Mouse (Mus musculus) embryonic facial prominence, embryonic 12.5 days (tissue): ENCODE measurements around the gene Dnajb3. TPM values are rescaled to one million over a fixed set of nuclear protein-coding genes. Genes with fewer than 3 reads are reported as not detected.
"Not testable (repeated sequence)": the region's sequence is repeated elsewhere in the genome, so short reads cannot be mapped to it uniquely, and the experiment has no call there.

Source experiments
- ATAC-seq: fragments of 200-750 bp; cut with Nextera tagmentation; 2 replicates; pipeline ENCODE4 v1.8.0; 2017; ENCODE audit not compliant: insufficient number of reproducible peaks, insufficient read depth, low FRiP score, low TSS enrichment
- H3K27ac ChIP-seq: fragments of 300-500 bp; sonication (generic); 2 replicates; pipeline ENCODE4 v1.5.1; 2016; ENCODE audit warnings: mild to moderate bottlenecking
- H3K27me3 ChIP-seq: fragments of 300-500 bp; sonication (generic); 2 replicates; pipeline ENCODE4 v1.6.1; 2016; ENCODE audit warnings: mild to moderate bottlenecking, moderate library complexity
- H3K36me3 ChIP-seq: fragments of 300-500 bp; sonication (generic); 2 replicates; pipeline ENCODE4 v1.6.1; 2016; ENCODE audit warnings: mild to moderate bottlenecking
- H3K4me1 ChIP-seq: fragments of 300-500 bp; sonication (generic); 2 replicates; pipeline ENCODE4 v1.6.1; 2016
- H3K4me2 ChIP-seq: fragments of 300-500 bp; sonication (generic); replicated peaks from 2 replicates; pipeline ENCODE4 v1.6.1; 2016; ENCODE audit warnings: mild to moderate bottlenecking, moderate library complexity
- H3K4me3 ChIP-seq: fragments of 300-500 bp; sonication (generic); 2 replicates; pipeline ENCODE4 v1.5.1; 2016; ENCODE audit warnings: mild to moderate bottlenecking
- H3K9ac ChIP-seq: fragments of 300-500 bp; sonication (generic); 2 replicates; pipeline ENCODE4 v1.6.1; 2016; ENCODE audit warnings: mild to moderate bottlenecking, moderate library complexity
- H3K9me3 ChIP-seq: fragments of 300-500 bp; sonication (generic); 2 replicates; pipeline ENCODE4 v1.6.1; 2016; ENCODE audit warnings: mild to moderate bottlenecking, moderate library complexity
- WGBS: fragments of 180-500 bp; shearing (Covaris S2); methylation state at CpG from one replicate; pipeline ENCODE4 v1.1.7; 2016; 5-methylcytosine and 5-hydroxymethylcytosine counted together
- polyA plus RNA-seq: library from polyadenylated mRNA; unstranded; fragments of >200 nt; fragmentation: Nextera tagmentation; extraction: Ambion mirVana; gene quantifications from 2 replicates; pipeline ENCODE4 v1.2.1, GENCODE M21; 2016

Gene Dnajb3
- polyA plus RNA-seq, 1 experiment from 2014 or later, result 16.1 TPM

DNA sequence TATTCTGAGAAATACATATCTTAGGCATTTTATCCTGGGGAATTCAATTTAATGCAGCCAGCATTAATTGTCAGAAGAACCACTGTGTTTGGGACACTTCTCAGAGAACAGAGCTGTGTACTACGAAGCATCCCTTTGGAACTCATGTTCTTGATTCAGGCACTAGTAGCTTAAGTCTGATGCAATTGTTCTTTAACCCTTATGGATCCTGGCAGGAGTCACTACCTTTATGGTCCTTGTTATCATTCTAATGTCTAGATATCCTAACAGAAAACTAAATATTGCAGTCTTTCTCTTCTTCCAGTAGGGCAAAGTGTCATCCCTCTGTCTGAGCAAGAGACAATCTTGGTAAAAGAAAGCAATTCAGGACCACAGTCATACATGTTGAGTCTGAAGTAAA is 7.5 kb upstream of the Dnajb3 start:
- Histone ChIP-seq H3K4me1 (no peaks in the 10 kb centered on the region), H3K27me3 (no peaks in the 10 kb centered on the region), H3K4me3 (no peak overlapping the region), H3K27ac (no peak overlapping the region), H3K36me3 (no peaks in the 10 kb centered on the region), H3K9ac (no peak overlapping the region), H3K4me2 (no peak overlapping the region), H3K9me3 (peaks cover 60% of the 10 kb centered on the region)
- ATAC-seq, result no peak
- 75% methylated on average over 1 of the region's 1 CpGs for WGBS

DNA sequence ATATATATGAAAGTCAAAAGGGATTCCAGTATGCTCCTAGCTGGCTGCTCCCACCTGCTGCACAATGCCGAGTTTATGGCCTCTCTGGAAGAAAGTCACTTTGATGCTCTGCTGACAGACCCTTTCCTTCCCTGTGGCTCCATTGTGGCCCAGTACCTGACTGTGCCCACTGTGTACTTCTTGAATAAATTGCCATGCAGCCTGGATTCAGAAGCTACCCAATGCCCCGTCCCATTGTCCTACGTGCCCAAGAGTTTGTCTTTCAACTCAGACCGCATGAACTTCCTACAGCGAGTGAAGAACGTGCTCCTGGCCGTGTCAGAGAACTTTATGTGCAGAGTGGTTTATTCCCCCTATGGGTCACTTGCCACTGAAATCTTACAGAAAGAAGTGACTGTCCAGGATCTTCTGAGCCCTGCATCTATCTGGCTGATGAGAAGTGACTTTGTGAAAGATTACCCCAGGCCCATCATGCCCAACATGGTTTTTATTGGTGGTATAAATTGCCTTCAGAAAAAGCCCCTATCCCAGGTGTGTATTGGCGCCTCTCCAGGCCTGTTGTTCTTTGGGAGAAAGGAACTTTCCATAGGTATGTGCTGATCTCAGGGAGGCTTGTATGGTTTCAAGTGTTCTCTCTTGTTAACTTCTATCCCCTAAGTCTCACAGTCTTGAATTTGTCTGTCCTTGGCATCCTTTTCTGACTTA is 6.9 kb upstream of the Dnajb3 start:
- ATAC-seq, result no peak; the same call in 1 of the 2 replicates
- H3K36me3 ChIP-seq, result no peaks in the 10 kb centered on the region
- peaks cover 57% of the 10 kb centered on the region for H3K9me3 ChIP-seq
- no peaks in the 10 kb centered on the region for H3K4me1 ChIP-seq
- no peak overlapping the region for H3K27ac ChIP-seq
- H3K4me2 ChIP-seq, result no peak overlapping the region
- no peak overlapping the region for H3K4me3 ChIP-seq
- H3K27me3 ChIP-seq, result no peaks in the 10 kb centered on the region
- H3K9ac ChIP-seq, result no peak overlapping the region
- 62% methylated on average over 8 of the region's 8 CpGs for WGBS

DNA sequence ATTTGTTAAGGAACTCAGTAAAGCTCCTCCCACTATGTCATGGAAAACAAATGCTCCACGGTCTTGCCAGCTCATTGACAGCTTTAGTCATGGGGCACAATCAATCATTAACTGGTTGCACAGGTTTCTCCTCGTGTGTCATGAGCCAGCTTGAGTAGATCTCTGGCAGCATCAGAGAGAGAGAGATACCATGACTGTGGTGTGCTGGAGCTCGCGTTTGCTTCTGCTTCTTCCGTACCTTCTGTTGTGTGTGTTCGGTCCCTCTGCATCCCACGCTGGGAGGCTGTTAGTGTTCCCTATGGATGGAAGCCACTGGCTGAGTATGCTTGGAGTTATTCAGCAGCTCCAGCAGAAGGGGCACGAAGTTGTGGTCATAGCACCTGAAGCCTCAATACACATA is 6.2 kb upstream of the Dnajb3 start, which contains the start of gene Ugt1a1:
TSS of gene Ugt1a1 (plus strand) at position 148 of the 400 bp plus-strand sequence.
- 67% methylated on average over 8 of the region's 8 CpGs for whole genome bisulfite sequencing
- ATAC-seq, result peak; percentile 1; the same call in 1 of the 2 replicates

DNA sequence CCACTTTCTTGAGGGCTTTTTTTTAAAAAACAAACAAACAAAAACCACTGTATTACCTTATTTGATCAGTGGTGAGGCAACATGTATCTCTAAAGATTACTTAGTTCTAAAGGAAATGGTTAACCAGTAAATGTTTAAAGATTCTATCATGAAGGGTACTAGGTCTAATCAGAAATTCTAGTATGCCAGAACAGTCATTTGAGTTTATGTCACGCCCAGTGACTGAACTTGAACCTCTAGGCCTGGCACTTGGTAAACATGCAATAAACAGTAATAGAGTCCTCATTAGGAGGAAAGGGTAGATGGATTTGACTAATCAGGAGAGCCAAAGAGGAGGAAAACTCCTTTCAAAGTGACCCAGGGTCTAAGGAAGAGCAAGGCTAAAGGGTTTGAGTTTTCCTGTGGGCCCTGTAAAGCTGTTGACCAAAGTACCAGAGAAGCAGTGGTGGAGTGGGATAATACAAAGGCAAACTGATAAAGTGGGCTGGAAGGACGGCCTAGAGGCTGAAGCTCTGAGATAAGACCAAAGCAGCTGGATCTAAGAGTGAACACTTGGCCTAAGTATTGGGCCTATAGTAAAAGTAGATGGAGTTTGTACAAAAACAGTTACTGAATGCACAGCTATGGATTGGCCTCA is 1.4 kb upstream of the Dnajb3 start:
- Histone ChIP-seq H3K4me1 (peaks cover 6% of the 10 kb centered on the region), H3K27me3 (no peaks in the 10 kb centered on the region), H3K27ac (no peak overlapping the region), H3K36me3 (no peaks in the 10 kb centered on the region), H3K4me2 (no peak overlapping the region), H3K9me3 (peaks cover 19% of the 10 kb centered on the region), H3K9ac (no peak overlapping the region), H3K4me3 (no peak overlapping the region)
- ATAC-seq, result no peak
- WGBS, result 81% methylated on average over 2 of the region's 2 CpGs

More for the DNA sequence above, 6.2 kb upstream of the Dnajb3 start, which contains the start of gene Ugt1a1:
- Histone ChIP-seq H3K36me3 (no peaks in the 10 kb centered on the region), H3K9me3 (peaks cover 51% of the 10 kb centered on the region), H3K27me3 (no peaks in the 10 kb centered on the region), H3K4me2 (no peak within 1 kb of the TSS), H3K9ac (no peak within 1 kb of the TSS), H3K27ac (no peak within 1 kb of the TSS), H3K4me1 (no peaks in the 10 kb centered on the region), H3K4me3 (no peak within 1 kb of the TSS)

DNA sequence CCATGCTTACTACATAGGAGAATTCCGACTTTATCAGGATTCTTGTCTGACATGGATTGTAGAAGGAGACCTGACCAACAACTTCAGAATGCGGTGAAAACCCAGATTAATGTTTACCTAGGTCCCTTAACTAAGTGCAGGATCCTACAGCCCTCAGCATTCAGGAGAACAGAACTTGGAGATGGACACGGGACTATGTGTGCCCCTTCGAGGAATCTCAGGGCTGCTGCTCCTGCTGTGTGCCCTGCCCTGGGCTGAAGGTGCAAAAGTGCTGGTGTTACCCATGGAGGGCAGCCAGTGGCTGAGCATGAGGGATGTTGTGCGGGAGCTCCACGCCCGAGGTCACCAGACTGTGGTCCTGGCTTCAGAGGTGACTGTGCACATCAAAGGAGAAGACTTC is 5.1 kb downstream of the Dnajb3 start, which contains the start of gene Ugt1a2:
TSS of gene Ugt1a2 (plus strand) at position 146 of the 400 bp plus-strand sequence.
- 74% methylated on average over 7 of the region's 7 CpGs for WGBS
- Histone ChIP-seq H3K27ac (no peak within 1 kb of the TSS), H3K27me3 (no peaks in the 10 kb centered on the region), H3K36me3 (no peaks in the 10 kb centered on the region), H3K9me3 (peaks cover 12% of the 10 kb centered on the region; the same call in 1 of the 2 replicates), H3K9ac (no peak within 1 kb of the TSS), H3K4me2 (no peak within 1 kb of the TSS), H3K4me3 (no peak within 1 kb of the TSS), H3K4me1 (peaks cover 6% of the 10 kb centered on the region)
- no peak for ATAC-seq

DNA sequence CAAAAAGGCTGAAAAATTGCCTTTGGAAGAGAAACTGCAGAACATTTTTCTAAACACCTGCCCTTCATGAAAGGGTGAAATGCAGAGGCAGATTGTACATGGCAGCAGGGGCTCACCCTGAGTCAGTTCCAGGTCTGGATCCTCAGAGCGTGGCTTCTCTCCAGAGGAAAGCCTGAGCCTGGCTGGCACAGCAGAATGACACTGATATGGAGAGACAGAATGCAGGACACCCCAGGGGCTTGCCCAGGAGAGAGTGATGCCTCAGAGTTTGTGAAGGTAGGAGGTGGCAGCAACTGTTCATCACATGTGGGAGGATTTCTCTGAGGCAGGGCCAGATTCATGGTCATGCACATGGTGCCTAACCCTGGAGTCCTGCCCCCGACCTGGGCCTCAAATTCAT is 5.6 kb downstream of the Dnajb3 start:
- no peak overlapping the region for H3K4me3 ChIP-seq
- H3K36me3 ChIP-seq, result no peaks in the 10 kb centered on the region
- WGBS, result 74% methylated on average over 2 of the region's 2 CpGs
- no peaks in the 10 kb centered on the region for H3K27me3 ChIP-seq
- ATAC-seq, result no peak
- peaks cover 2% of the 10 kb centered on the region; the same call in 1 of the 2 replicates for H3K4me1 ChIP-seq
- no peak overlapping the region for H3K4me2 ChIP-seq
- peaks cover 11% of the 10 kb centered on the region; the same call in 1 of the 2 replicates for H3K9me3 ChIP-seq
- no peak overlapping the region for H3K27ac ChIP-seq
- no peak overlapping the region for H3K9ac ChIP-seq

DNA sequence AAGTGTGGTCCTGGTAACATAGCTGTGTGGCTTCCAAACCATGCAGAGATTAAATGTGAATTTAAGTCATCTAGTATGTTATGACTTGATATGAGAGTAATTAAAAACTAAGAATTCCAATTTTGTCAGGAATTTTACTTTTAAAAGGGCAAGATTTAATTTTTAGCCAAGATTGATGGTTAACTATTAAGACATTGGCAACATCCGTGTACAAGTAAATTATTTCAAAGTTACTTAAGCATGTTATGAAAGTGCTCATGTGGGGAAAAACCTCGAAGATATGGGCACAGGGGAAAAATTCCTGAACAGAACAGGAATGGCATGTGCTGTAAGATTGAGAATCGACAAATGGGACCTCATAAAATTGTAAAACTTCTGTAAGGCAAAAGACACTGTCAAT is 8.1 kb downstream of the Dnajb3 start:
- ATAC-seq, result no peak
- Histone ChIP-seq H3K9me3 (no peaks in the 10 kb centered on the region), H3K27ac (no peak overlapping the region), H3K27me3 (no peaks in the 10 kb centered on the region), H3K36me3 (no peaks in the 10 kb centered on the region), H3K4me2 (no peak overlapping the region), H3K4me1 (no peaks in the 10 kb centered on the region), H3K9ac (no peak overlapping the region), H3K4me3 (no peak overlapping the region)
- 81% methylated on average over 3 of the region's 3 CpGs for WGBS

DNA sequence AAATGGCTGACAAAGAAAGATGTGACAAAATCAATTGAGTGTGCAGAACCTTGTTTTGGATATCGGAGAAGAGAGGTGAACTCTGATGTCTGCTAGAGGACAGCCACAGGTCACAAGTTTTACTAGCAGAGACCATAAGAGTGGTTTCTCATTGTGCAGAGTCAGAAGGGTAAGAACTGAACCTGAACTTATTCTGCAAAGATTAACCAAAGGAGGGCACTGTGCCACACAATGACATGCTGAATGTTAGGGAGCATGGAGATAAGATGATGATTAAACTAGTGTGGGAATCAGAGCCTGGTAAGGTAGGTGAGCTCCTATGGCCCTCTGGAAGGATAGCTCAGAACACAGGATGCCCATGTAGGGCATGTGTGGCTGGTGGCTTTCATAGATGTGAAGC is 9.9 kb downstream of the Dnajb3 start:
- Histone ChIP-seq H3K4me1 (no peaks in the 10 kb centered on the region), H3K4me2 (no peak overlapping the region), H3K9me3 (no peaks in the 10 kb centered on the region), H3K36me3 (no peaks in the 10 kb centered on the region), H3K9ac (no peak overlapping the region), H3K27ac (no peak overlapping the region), H3K4me3 (no peak overlapping the region), H3K27me3 (no peaks in the 10 kb centered on the region)
- ATAC-seq, result no peak
- 94% methylated on average over 1 of the region's 1 CpGs for WGBS

DNA sequence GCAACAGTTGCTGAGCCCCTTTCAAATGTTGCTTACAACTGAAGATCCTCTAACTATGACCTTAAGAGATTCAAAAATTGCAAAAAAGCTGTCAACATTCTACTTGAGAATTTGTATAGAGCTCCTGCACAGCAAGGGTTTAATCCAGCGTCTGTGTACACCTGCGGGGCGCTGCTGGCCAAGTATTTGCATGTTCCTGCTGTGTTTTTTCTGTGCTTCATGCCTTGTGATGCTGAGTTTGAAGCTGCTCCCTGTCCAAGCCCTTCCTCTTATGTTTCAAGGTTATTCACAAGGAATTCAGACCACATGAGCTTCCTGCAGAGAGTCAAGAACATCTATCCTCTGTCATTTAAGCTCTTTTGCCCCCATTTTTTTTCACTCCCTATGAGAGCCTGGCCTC is 13.4 kb downstream of the Dnajb3 start:
- no peak for ATAC-seq
- no peak overlapping the region for H3K9ac ChIP-seq
- 68% methylated on average over 3 of the region's 3 CpGs for WGBS

DNA sequence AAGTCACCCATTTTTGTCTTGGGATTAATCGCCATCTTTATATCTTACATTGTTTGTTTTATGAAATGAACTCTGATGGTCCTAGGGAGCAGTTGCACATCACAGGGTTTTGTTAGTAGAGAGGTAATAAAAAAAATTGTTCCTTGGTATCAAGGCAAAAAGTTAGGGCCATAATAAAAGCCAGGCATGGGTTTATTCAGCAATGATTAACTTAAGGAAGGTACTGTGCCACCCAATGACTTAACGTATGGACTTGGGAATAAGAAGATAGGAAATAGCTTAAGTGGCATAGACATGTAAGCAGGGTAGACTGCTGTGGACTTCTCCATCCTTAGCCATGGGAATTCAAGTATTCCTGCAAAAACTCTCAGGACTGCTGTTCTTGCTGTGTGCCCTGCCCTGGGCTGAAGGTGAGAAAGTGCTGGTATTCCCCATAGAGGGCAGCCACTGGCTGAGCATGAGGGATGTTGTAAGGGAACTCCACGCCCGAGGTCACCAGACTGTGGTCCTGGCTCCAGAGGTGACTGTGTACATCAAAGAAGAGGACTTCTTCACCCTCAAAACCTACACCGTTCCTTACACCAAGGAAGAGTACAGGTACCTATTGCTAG is 19.2 kb downstream of the Dnajb3 start:
- WGBS, result 87% methylated on average over 5 of the region's 5 CpGs
- Histone ChIP-seq H3K36me3 (no peaks in the 10 kb centered on the region), H3K4me1 (no peaks in the 10 kb centered on the region), H3K27ac (no peak overlapping the region), H3K9me3 (no peaks in the 10 kb centered on the region), H3K27me3 (no peaks in the 10 kb centered on the region), H3K9ac (no peak overlapping the region), H3K4me2 (no peak overlapping the region), H3K4me3 (no peak overlapping the region)
- no peak for ATAC-seq

More for the DNA sequence above, 13.4 kb downstream of the Dnajb3 start:
- Histone ChIP-seq H3K4me2 (no peak overlapping the region), H3K4me1 (no peaks in the 10 kb centered on the region), H3K27ac (no peak overlapping the region), H3K36me3 (no peaks in the 10 kb centered on the region), H3K4me3 (no peak overlapping the region), H3K9me3 (no peaks in the 10 kb centered on the region), H3K27me3 (no peaks in the 10 kb centered on the region)

DNA sequence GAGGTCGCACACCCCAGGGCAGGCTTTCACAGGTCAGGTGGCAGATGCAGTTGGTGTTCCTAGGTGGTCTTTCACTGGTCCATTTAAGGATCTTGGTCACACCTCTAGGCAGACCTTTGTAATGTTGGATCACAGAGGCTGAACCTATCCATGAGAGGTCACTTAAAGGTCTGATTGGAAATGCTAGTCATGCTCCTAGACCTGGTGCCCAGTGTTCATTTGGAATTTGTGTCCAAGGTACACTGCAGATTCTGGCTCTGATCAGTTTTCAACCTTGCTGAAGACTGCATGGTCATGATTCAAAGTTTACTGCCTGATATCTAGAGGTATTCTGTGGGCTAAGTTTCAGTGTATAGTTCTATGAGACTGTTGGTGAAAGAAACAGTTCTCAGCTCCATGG is 25.9 kb downstream of the Dnajb3 start:
- Histone ChIP-seq H3K9me3 (peaks cover 6% of the 10 kb centered on the region; the same call in 1 of the 2 replicates), H3K36me3 (no peaks in the 10 kb centered on the region), H3K27ac (no peak overlapping the region), H3K4me3 (no peak overlapping the region), H3K9ac (no peak overlapping the region), H3K27me3 (no peaks in the 10 kb centered on the region), H3K4me1 (no peaks in the 10 kb centered on the region), H3K4me2 (no peak overlapping the region)
- WGBS, result 92% methylated on average over 1 of the region's 1 CpGs
- no peak for ATAC-seq

DNA sequence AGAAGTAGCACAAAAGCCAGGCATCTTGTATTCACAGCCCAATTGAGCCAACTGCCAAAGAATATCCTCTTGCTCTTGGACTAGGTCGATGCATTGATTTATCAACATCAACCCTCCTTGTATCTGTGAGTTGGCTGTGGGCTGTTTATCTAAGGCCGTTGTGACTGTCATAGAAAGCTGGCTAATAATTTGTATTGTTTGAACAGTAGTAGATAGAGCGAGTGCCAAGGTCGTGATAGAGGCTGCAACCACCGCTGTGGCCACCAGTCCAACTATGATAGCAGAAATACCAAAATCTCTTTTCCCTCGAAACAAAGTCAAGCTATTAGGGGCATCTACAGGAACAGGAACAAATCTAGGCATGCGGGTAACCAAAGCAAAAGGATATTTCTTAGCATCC is 33.4 kb downstream of the Dnajb3 start:
- H3K27me3 ChIP-seq, H3K9ac ChIP-seq, H3K4me3 ChIP-seq, ATAC-seq, H3K36me3 ChIP-seq, H3K4me2 ChIP-seq, H3K27ac ChIP-seq, H3K9me3 ChIP-seq, H3K4me1 ChIP-seq: not testable (repeated sequence)
- 78% methylated on average over 7 of the region's 7 CpGs for WGBS
